Mouse (Mus musculus): ENCODE measurements around the gene Stradb. TPM values are rescaled to one million over a fixed set of nuclear protein-coding genes. Genes with fewer than 3 reads are reported as not detected.

The Stradb gene
- polyA plus RNA-seq, 1 experiment from 2014 or later = 27.0 TPM

DNA sequence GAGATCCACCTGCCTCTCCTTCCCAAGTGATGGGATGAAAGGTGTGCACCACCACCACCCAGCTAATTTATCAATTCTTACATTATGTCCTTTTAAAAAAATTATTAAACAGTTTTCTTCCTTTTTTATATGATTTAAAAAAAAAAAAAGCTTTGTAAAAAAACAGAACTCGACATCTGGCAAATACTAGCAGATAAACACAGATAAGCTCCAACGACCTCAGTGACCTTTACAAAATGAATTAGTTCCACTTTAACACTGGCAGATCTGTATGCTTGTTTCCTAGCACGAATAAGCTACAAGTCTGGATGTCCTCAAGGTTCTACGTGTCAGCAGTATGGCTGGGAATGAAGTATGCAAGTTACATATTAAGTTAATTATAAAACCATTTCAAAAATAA lies 5.8 kb upstream of the Stradb start:
- no peak overlapping the region for H3K4me2 ChIP-seq
- H3K27ac ChIP-seq = no peak overlapping the region
- H3K27me3 ChIP-seq = no peaks in the 10 kb centered on the region
- no peaks in the 10 kb centered on the region for H3K36me3 ChIP-seq
- H3K9me3 ChIP-seq (replicated peaks) = no peaks in the 10 kb centered on the region
- whole genome bisulfite sequencing = 62% methylated on average over 4 of the region's 4 CpGs
- ATAC-seq (replicated peaks; ENCODE audit: low FRiP score) = no peak
- H3K4me3 ChIP-seq (replicated peaks) = no peak overlapping the region
- no peak overlapping the region for H3K9ac ChIP-seq
- H3K4me1 ChIP-seq = peaks cover 13% of the 10 kb centered on the region

DNA sequence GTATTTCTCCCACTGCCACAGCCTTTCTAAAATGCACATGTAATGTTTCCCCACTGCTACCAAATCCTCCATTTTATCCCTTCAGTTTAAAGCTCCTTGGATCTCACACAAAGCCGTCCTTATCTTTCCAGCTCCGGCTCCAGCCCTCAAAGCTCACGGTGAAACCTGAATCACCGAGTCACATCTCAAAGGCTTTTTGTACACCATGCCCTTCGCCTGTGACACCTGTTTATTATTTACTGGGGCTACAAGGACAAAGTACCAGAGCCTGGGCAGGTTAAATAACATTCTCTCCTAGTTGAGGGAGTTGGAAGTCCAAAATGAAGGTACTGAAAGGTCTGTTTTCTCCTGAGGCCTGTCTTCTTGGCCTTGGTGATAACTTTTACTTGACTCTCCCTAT lies 3.3 kb upstream of the Stradb start:
- H3K9ac ChIP-seq = no peak overlapping the region
- H3K4me3 ChIP-seq (replicated peaks) = no peak overlapping the region
- H3K4me2 ChIP-seq = no peak overlapping the region
- no peaks in the 10 kb centered on the region for H3K27me3 ChIP-seq
- H3K27ac ChIP-seq = peak overlapping the region; percentile 6; the same call in 1 of the 2 replicates
- no peaks in the 10 kb centered on the region for H3K9me3 ChIP-seq (replicated peaks)
- no peak for ATAC-seq (replicated peaks; ENCODE audit: low FRiP score)
- H3K36me3 ChIP-seq = no peaks in the 10 kb centered on the region
- WGBS = 77% methylated on average over 5 of the region's 5 CpGs
- peaks cover 19% of the 10 kb centered on the region for H3K4me1 ChIP-seq

DNA sequence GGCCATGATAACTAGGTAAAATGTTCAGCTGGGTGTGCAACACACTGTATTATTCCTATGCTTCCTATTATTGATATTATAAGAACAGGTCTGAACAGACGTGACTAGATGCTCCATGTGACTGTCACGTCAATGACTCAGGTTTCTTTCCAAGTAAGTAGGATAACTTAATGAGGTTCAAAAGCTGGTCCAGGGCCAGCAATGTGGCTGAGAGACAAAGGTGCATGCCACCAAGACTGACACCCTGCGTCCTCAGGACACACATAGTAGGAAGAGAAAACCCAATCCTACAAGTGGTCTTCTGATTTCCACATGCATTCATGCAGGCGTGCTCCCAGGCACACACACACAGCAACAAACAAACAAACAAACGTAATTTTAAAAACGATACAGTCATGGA lies 2.2 kb upstream of the Stradb start:
- Histone ChIP-seq H3K9me3 (replicated peaks) (no peaks in the 10 kb centered on the region), H3K4me3 (replicated peaks) (no peak overlapping the region), H3K27ac (no peak overlapping the region), H3K27me3 (no peaks in the 10 kb centered on the region), H3K4me1 (peaks cover 19% of the 10 kb centered on the region), H3K9ac (no peak overlapping the region), H3K36me3 (no peaks in the 10 kb centered on the region), H3K4me2 (no peak overlapping the region)
- ATAC-seq (replicated peaks; ENCODE audit: low FRiP score) = no peak
- WGBS = 90% methylated on average over 6 of the region's 6 CpGs

DNA sequence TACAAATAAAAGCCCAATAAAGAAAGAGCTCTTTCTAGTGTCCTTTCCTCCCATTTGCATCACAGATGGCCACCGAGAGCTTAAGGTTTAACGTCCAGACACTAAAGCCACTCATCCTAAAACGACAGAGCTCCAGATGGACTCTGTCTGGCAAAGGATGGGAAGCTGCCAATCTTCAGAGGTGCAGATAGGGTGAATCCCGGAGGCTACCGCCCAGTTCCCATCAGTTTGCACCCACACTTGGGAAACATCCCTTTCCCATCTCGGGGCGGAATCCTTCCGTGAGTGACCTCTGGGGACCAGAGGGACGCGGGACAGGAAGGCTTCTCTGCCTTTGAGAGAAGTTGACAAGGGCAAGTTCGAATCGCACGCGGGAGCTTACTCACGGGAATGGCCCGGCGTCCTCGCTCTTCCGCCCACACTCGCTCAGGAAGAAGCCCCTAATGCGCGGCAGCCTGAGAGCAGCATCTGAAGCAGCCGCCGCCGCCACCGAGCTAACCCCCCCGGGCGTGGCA lies 414 bp upstream of the Stradb start:
- under 1% methylated on average over 28 of the region's 28 CpGs for WGBS
- Histone ChIP-seq H3K4me2 (peak overlapping the region; percentile 85), H3K27me3 (no peaks in the 10 kb centered on the region), H3K4me3 (replicated peaks) (peak overlapping the region; percentile 78), H3K4me1 (peaks cover 19% of the 10 kb centered on the region), H3K36me3 (no peaks in the 10 kb centered on the region), H3K9ac (peak overlapping the region; percentile 91), H3K9me3 (replicated peaks) (no peaks in the 10 kb centered on the region), H3K27ac (peak overlapping the region; percentile 84)
- ATAC-seq (replicated peaks; ENCODE audit: low FRiP score) = no peak

DNA sequence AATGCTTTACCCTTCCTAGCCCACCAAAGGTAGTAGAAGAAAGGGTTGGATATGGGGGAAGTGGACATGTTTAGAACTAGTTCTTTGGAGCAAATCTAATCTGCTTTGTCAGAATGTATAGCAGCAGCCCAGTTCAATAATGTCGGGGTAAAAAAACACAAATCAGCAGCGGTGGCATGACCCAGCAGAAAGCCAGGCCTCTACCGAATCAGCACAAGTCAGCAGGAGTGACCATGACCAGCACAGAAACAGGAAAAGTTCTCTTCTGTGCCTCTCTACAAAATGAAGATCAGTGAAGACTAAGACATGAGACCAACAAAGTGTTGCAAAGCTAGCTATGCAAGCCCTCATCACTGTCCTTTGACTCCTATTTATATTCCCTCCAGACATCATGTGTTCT lies 9.0 kb downstream of the Stradb start:
- no peaks in the 10 kb centered on the region for H3K27me3 ChIP-seq
- H3K9me3 ChIP-seq (replicated peaks) = no peaks in the 10 kb centered on the region
- no peak overlapping the region for H3K9ac ChIP-seq
- no peak for ATAC-seq (replicated peaks; ENCODE audit: low FRiP score)
- peaks cover 52% of the 10 kb centered on the region for H3K36me3 ChIP-seq
- no peaks in the 10 kb centered on the region for H3K4me1 ChIP-seq
- no peak overlapping the region for H3K27ac ChIP-seq
- H3K4me3 ChIP-seq (replicated peaks) = no peak overlapping the region
- no peak overlapping the region for H3K4me2 ChIP-seq
- 89% methylated on average over 3 of the region's 3 CpGs for WGBS

DNA sequence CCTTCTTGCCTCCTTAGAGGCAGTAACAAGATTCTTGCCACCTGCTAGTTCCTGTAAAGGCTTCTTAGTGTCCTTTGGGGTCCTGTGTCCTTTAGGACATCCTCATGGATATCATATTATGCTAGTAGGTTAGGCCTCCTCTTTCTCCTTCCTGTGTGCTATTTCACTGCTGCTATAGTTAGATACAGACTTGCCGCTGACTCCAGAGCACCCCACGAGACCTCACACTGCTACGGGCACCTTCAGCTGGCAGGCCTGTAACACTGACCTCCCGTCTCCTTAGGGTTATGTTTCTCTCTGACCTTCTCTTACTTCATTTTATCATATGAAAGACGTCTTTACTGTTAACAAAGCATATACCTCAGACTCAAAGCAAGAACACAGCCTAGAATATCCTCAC lies 11.3 kb downstream of the Stradb start:
- no peak overlapping the region for H3K27ac ChIP-seq
- H3K36me3 ChIP-seq = peaks cover 66% of the 10 kb centered on the region
- H3K27me3 ChIP-seq = no peaks in the 10 kb centered on the region
- no peak overlapping the region for H3K4me2 ChIP-seq
- H3K4me1 ChIP-seq = no peaks in the 10 kb centered on the region
- no peak for ATAC-seq (replicated peaks; ENCODE audit: low FRiP score)
- no peak overlapping the region for H3K4me3 ChIP-seq (replicated peaks)
- no peaks in the 10 kb centered on the region for H3K9me3 ChIP-seq (replicated peaks)
- no peak overlapping the region for H3K9ac ChIP-seq
- 78% methylated on average over 5 of the region's 5 CpGs for WGBS

DNA sequence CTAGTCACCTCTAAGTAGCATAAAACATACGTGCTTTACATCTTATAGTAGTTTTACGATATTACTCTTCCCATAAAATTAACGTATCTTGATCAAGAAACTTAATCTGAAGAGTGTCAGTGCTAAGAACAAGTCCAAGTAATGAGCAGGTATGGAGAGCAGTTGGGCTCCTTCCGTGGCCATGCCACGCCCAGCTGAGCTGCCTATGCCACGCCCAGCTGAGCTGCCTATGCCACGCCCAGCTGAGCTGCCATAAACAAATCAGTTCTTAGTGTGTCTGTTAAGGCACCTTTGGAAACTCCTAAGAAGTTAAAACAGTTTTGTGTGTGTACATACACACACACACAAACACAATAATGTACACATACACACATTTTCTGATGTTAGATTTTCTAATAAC lies 19.8 kb downstream of the Stradb start:
- no peaks in the 10 kb centered on the region for H3K4me1 ChIP-seq
- 83% methylated on average over 7 of the region's 7 CpGs for WGBS
- no peak overlapping the region for H3K9ac ChIP-seq
- H3K4me2 ChIP-seq = no peak overlapping the region
- peaks cover 50% of the 10 kb centered on the region for H3K36me3 ChIP-seq
- H3K27me3 ChIP-seq = no peaks in the 10 kb centered on the region
- H3K9me3 ChIP-seq (replicated peaks) = no peaks in the 10 kb centered on the region
- H3K27ac ChIP-seq = no peak overlapping the region
- H3K4me3 ChIP-seq (replicated peaks) = no peak overlapping the region
- no peak for ATAC-seq (replicated peaks; ENCODE audit: low FRiP score)

DNA sequence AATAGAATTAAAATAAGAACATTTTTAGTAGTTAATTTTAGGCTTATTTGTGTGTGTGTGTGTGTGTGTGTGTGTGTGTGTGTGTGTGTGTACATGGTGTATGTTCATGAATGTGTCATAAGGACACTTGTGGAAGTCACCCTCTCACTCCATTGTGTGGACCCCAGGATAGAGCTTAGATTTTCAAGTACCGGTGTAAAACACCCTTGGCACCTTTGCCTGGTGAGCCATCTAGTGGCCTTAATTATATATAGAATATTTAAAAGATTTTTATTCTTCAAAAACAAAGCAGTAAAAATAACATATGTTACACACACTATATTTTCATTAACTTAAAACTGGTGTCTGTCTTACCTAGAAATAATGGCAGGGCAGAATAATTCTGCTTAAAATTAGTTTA lies 20.4 kb downstream of the Stradb start:
- WGBS = 32% methylated on average over 1 of the region's 1 CpGs
- H3K27ac ChIP-seq = no peak overlapping the region
- H3K27me3 ChIP-seq = no peaks in the 10 kb centered on the region
- H3K9me3 ChIP-seq (replicated peaks) = no peaks in the 10 kb centered on the region
- no peaks in the 10 kb centered on the region for H3K4me1 ChIP-seq
- no peak overlapping the region for H3K4me2 ChIP-seq
- H3K36me3 ChIP-seq = peaks cover 46% of the 10 kb centered on the region
- H3K9ac ChIP-seq = no peak overlapping the region
- H3K4me3 ChIP-seq (replicated peaks) = no peak overlapping the region
- no peak for ATAC-seq (replicated peaks; ENCODE audit: low FRiP score)

DNA sequence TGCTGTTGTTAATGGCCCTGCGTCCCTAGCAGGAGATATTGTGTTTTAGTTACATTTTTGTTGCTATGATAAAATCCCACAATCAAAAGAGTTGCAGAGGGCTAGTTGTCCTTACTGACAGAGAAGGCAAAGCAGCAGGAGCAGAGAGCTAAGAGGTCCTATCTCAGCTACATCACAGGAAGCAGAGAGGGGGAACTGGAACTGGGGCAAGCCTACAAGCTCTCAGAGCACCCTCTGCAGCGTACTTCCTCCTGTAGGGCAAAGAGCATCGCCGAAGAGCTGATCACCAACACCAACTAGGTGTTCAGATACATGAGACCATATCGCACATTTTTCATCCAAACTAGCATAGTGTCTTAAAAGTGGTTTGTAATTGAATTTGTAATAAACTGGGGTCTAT lies 22.0 kb downstream of the Stradb start:
- WGBS = 90% methylated on average over 5 of the region's 5 CpGs
- no peaks in the 10 kb centered on the region for H3K27me3 ChIP-seq
- H3K4me2 ChIP-seq = no peak overlapping the region
- no peak for ATAC-seq (replicated peaks; ENCODE audit: low FRiP score)
- no peak overlapping the region for H3K4me3 ChIP-seq (replicated peaks)
- no peak overlapping the region for H3K9ac ChIP-seq
- no peaks in the 10 kb centered on the region for H3K9me3 ChIP-seq (replicated peaks)
- H3K4me1 ChIP-seq = no peaks in the 10 kb centered on the region
- H3K27ac ChIP-seq = no peak overlapping the region
- H3K36me3 ChIP-seq = peaks cover 38% of the 10 kb centered on the region

DNA sequence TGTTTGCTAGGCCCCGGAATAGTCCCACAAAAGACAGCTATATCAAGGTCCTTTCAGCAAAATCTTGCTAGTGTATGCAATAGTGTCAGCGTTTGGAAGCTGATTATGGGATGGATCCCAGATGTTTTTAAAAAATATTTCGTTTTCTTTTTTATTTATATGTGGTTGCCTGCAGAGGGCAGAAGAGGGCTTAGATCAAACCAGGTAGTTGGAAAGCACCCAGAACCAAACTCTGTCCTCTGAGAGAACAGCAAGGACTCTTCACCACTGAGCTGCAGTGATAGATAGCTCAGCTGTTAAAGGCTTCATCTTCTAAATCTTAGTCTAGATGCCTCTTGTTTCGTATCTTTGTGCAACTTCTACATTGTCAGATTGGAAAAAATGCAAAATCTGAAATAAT lies 35.9 kb downstream of the Stradb start:
- Histone ChIP-seq H3K4me3 (replicated peaks) (no peak overlapping the region), H3K27ac (no peak overlapping the region), H3K36me3 (no peaks in the 10 kb centered on the region), H3K4me1 (no peaks in the 10 kb centered on the region), H3K9me3 (replicated peaks) (no peaks in the 10 kb centered on the region), H3K9ac (no peak overlapping the region), H3K4me2 (no peak overlapping the region), H3K27me3 (no peaks in the 10 kb centered on the region)
- ATAC-seq (replicated peaks; ENCODE audit: low FRiP score) = no peak
- WGBS = 41% methylated on average over 4 of the region's 4 CpGs

DNA sequence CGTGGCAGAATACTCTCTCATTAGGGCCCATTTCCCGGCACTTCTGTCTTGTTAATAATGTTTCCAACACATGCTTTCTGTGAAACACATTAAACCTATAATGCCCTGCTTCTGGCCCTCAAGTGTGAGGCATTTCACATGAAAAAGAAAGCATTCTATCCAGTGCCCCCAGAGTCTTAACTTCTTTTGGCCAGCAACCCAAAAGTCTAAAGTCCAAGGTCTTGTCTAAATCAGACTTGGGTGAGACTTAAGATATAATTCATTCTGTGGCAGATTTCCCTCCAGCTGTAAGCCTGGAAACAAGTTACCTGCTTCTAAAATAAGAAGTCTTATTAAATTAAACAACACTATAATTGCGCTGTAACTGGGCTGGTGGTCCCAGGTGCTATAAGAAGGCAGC lies 48.2 kb downstream of the Stradb start:
- no peak overlapping the region for H3K9ac ChIP-seq
- H3K4me2 ChIP-seq = no peak overlapping the region
- 70% methylated on average over 3 of the region's 3 CpGs for WGBS
- no peaks in the 10 kb centered on the region for H3K27me3 ChIP-seq
- ATAC-seq (replicated peaks; ENCODE audit: low FRiP score) = no peak
- no peak overlapping the region for H3K4me3 ChIP-seq (replicated peaks)
- H3K4me1 ChIP-seq = no peaks in the 10 kb centered on the region
- no peaks in the 10 kb centered on the region for H3K9me3 ChIP-seq (replicated peaks)
- no peak overlapping the region for H3K27ac ChIP-seq
- H3K36me3 ChIP-seq = no peaks in the 10 kb centered on the region

DNA sequence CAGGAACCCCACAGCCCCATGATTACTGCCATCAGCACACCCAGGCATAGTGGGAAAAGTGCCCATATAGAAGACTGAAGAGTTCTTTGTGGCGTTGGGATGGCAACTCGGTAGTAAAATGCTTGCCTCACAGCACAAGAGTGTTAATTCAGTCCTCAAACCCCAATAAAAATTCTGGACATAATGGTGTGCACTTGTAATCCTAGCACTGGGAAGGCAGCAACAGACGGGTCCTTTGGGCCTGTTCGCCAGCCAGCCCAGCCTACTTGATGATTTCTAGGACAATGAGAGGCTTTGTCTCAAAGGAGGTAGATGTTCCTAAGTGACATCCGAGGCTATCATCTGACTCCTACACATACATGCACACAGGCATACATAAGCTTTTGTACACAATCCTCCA lies 64.4 kb downstream of the Stradb start:
- no peaks in the 10 kb centered on the region for H3K9me3 ChIP-seq (replicated peaks)
- no peak for ATAC-seq (replicated peaks; ENCODE audit: low FRiP score)
- H3K27ac ChIP-seq = no peak overlapping the region
- H3K9ac ChIP-seq = no peak overlapping the region
- H3K27me3 ChIP-seq = no peaks in the 10 kb centered on the region
- no peak overlapping the region for H3K4me2 ChIP-seq
- no peaks in the 10 kb centered on the region for H3K36me3 ChIP-seq
- no peak overlapping the region for H3K4me3 ChIP-seq (replicated peaks)
- H3K4me1 ChIP-seq = no peaks in the 10 kb centered on the region
- WGBS = 80% methylated on average over 5 of the region's 5 CpGs

All from kidney, embryonic 15.5 days (tissue).